Mouse (Mus musculus): ENCODE measurements around the gene Rnf182.

The Rnf182 gene

DNA sequence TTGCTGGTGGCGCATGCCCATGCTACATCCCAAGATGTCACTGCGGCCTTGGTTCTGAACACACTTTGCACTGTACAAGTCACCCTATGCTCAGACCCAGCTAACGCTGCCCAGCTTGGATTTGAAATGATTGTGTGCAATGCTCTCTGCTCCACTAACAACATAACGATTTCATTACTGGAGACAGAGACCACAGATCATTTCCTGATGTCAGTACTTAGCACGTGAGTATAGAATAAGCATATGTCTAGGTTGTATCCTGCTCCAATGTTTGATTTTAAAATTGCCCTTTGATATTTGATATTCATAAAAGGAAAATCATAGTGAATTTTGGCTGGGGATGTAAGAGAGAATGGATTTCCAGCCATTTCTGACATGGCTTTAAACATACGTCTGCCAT, 3.5 kb upstream of the Rnf182 start:
- no peak for DNase-seq (ENCODE audit: low read depth)

DNA sequence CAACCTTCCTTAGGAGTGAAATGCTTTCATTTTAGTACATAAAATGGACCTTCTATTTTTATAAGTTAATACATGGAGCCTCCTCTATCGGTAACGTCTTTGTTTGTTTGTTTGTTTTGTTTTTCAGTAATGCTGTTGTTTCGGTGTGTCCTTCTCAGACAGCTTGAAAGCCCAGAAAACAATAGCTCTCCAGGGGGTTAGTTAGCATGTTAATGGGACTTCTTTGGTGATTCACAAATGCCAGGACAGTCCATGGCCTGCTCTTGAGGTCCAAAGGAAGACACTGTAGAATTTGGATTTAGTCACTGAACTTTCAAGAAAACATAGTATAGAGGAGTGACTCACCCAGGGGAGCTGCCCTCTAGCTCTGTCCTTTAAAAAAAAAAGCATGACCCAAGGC, 843 bp upstream of the Rnf182 start:
- DNase-seq (ENCODE audit: low read depth): no peak

GRCm38 (mm10) chr13:43615194-43615576, 325 bp upstream of the Rnf182 start:
- peak; percentile 18 for DNase-seq (ENCODE audit: low read depth)

DNA sequence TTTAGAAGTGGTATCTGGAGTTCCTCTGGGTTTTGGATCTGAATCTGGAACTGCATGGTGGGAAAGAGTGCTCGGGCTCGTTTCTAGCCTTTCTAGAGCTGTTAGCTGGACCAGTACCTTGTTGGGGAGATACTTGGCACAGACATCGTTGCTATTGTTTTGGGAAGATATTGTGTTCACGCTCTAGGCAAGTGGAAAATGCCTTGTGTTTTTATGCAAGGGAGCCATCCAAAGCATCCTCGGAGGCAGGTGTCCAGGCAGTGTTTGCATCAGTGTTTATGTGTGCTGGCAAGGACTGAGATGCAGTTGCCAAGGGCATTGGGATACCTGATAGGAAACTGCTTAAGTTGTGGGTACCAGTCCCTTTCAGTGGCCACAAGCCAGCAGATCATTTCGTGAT, 1.0 kb downstream of the Rnf182 start:
- DNase-seq (ENCODE audit: low read depth): no peak

DNA sequence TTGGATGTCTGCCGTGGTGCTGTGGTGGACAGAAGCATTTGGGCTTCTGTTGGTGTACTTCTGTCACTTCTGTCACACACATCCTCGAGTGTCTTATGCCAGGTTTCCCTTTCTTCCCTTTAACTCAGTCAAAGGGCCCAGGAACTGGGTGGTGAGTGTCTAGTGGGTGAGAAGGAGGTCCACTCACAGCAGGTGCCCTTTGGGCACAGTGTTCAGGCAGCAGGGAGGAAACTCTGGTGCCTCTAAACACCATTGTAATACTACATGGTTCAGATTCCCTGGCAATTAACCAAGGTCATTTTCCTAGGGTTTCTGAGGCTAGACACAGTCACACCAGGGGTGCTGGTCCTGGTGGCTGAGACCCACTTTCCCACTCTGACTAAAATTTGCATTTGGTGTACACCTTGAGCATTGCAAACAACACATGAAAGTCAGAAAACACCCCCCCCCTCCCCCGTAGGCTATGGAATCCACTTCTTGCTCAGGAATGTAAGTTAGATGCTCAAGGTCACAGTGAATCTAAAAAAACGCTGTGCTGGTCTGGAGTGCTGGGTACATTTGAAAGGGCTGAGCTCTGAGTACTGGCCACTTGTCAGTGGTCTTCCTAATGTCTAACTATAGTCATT, 4.2 kb downstream of the Rnf182 start:
- no peak for DNase-seq (ENCODE audit: low read depth)

DNA sequence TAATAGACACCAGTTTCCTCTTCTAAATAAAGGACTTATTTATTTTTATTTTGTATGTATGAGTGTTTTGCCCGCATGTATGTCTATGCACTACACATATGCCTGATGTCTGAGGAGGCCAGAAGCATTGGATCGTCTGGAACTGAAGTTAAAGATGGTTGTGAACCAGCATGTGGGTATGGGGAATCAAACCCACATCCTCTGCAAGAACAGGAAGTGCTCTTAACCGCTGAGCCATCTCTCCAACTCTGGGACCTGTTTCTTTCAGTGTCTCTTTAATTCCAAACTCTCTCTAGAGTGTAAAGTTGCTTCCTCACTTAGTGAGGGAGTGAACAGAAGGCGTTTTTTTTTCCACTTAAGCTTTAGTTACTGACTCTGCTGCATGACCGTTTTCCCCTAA, 12.4 kb downstream of the Rnf182 start:
- DNase-seq (ENCODE audit: low read depth): no peak

DNA sequence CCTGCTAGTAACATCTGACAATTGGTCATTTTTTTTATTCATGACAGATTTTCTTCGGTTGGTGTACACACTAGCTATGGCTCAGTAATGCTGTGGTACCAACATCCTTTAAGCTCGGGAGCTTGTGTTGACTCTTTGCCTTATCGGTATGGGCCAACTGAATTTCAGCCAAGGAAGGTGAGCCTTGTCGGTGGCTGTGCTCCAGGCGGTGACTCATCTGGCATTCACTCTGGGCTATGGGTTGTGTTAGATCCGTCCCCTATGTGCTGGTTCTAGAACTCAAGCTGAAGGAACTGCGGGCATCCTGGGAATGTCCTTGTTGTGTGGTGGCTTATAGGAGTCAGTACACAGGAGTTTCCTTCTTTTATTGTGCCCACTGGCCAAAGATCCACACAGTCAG, 14.3 kb downstream of the Rnf182 start:
- no peak for DNase-seq (ENCODE audit: low read depth)

- DNase-seq (ENCODE audit: low read depth): no peak
Observed at GRCm38 (mm10) chr13:43631266-43631665, 15.8 kb downstream of the Rnf182 start.

DNA sequence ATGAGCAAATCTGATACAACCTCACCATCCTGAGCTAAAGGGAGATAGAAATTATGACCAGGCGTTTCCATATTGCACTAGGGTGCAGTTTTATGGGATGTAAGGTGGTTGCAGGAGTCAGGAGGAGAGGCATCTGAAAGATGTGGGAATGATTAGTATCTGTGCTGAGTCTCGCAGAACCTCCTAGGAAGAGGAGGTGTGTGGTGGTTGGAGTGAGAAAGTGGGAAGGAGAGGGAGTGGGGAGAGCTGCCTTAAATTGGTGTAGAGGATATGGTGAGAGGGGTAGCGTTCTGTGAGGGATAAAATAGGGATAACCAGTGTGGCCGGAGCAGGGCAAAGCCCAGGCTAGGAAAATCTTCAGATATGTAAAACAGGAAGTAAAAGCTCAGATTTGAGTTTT, 17.5 kb downstream of the Rnf182 start:
- DNase-seq (ENCODE audit: low read depth): no peak

GRCm38 (mm10) chr13:43637720-43638119, 22.2 kb downstream of the Rnf182 start:
- DNase-seq (ENCODE audit: low read depth): no peak

DNA sequence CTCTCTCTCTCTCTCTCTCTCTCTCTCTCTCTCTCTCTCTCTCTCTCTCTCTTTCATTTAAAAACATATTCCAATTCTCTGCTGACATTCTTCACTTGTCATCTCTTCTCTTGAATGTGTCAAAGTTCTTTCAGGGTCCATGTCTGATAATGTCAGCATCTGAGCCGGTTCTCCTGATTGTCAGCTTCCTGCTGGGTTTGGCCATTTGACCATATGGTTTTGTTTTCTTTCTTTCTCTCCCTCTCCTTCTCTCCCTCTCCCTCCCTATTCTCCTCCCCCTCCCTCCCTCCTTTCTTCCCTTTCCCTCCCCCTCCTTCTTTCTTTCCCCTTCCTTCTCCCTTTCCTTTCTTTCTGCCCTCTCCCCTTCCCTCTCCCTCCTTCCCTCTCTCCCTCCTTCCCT, 29.5 kb downstream of the Rnf182 start:
- no peak for DNase-seq (ENCODE audit: low read depth)

DNA sequence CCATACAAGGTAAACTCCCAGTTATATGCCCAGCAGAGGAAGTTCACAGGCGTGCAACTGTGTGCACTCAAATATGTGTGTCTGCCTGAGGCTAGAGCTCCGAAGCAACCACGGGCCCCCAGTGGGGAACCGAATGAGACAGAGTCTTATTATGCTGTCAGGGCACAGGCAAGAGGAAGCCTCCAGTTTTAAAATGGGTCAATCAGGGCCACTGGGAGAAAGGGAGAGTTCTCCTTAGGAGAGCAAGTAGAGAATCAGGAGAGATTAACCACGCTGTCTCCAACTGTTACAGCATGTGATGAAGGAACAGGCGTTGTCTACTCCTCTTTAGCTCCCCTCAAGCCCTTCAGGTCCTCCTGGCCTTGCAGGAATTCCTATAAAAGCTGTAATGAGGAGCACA, 33.0 kb downstream of the Rnf182 start:
- DNase-seq (ENCODE audit: low read depth): no peak

- no peak for DNase-seq (ENCODE audit: low read depth)
Observed at GRCm38 (mm10) chr13:43651277-43651676, 35.8 kb downstream of the Rnf182 start.

GRCm38 (mm10) chr13:43654091-43654490, 38.6 kb downstream of the Rnf182 start:
- no peak for DNase-seq (ENCODE audit: low read depth)

GRCm38 (mm10) chr13:43663225-43663624, 47.7 kb downstream of the Rnf182 start:
- no peak for DNase-seq (ENCODE audit: low read depth)

- no peak for DNase-seq (ENCODE audit: low read depth)
Observed at GRCm38 (mm10) chr13:43666130-43666529, 50.6 kb downstream of the Rnf182 start.

- peak; percentile 16 for DNase-seq (ENCODE audit: low read depth)
Observed at GRCm38 (mm10) chr13:43666920-43667319, 51.4 kb downstream of the Rnf182 start.

- no peak for DNase-seq (ENCODE audit: low read depth)
Observed at GRCm38 (mm10) chr13:43677159-43677882, 61.8 kb downstream of the Rnf182 start.

DNA sequence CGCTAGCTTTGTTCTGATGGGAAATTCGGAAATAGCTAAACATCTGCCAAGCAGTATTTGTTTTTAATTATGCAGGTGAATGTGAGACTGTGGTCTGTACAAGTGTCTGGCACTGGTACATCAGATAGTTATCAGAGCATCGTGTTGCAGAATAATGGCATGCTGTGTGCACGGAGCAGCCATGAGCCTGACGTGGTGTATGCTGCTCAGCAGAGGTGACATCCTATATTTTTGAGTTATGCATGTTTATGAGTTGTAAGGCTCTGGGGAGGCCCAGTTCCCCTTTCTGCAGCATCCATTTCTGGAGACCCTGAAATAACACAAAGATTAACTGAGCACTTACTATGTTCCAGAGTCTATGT, 62.4 kb downstream of the Rnf182 start:
- no peak for DNase-seq (ENCODE audit: low read depth)

DNA sequence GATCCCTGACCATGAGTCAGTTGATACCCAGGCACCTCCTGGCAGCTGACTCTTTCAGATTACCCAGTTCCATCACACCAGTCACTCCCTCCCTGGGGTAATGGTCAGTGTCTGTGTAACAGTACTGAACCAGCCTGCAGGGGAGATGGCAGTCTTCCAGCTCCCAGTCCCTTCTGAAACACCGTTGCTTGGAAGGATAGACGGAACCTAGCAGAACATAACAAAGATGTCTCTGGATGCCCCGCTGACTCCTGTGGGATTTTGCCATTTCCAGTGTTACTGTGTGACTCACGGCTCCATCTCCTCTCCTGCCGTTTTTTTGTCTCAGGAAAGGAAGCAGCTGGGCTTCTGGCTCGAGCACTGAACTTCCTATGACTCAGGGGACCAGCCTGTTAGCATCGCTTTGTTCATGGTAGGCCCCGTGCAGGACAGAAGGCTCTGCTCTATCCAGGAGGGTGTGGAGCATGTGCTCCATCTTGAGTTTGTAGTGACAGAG, 69.0 kb downstream of the Rnf182 start:
- DNase-seq (ENCODE audit: low read depth): no peak

- no peak for DNase-seq (ENCODE audit: low read depth)
Observed at GRCm38 (mm10) chr13:43688065-43688464, 72.6 kb downstream of the Rnf182 start.

GRCm38 (mm10) chr13:43691755-43692154, 76.2 kb downstream of the Rnf182 start:
- DNase-seq (ENCODE audit: low read depth): no peak

- DNase-seq (ENCODE audit: low read depth): no peak
Observed at GRCm38 (mm10) chr13:43695521-43695920, 80.0 kb downstream of the Rnf182 start.

GRCm38 (mm10) chr13:43696011-43696410, 80.5 kb downstream of the Rnf182 start:
- DNase-seq (ENCODE audit: low read depth): no peak

Measured in c-Kit-positive CD71-negative TER-119-negative erythroid progenitor cells, embryonic 14.5 days (primary cell).